Mouse (Mus musculus) E14TG2a.4 (cell line): ENCODE results near the gene Mars.

ENCODE experiments used
- H3K27me3 ChIP-seq: 2 replicates; pipeline ENCODE4 v1.6.1; 2014; ENCODE audit warnings: low read length, control low read depth; ENCODE audit not compliant: insufficient read depth
- H3K36me3 ChIP-seq: 2 replicates; pipeline ENCODE4 v1.6.1; 2014; ENCODE audit warnings: low read length, control low read depth; ENCODE audit not compliant: insufficient read depth
- H3K4me1 ChIP-seq: replicated peaks from 2 replicates; pipeline ENCODE4 v1.6.1; 2014; ENCODE audit warnings: low read depth, low read length, control low read depth
- H3K4me3 ChIP-seq: replicated peaks from 2 replicates; pipeline ENCODE4 v1.5.1; 2014; ENCODE audit warnings: mild to moderate bottlenecking, low read length
- H3K9me3 ChIP-seq: 2 replicates; pipeline ENCODE4 v1.6.1; 2014; ENCODE audit warnings: low read length, control low read depth
- CTCF ChIP-seq: conservative IDR thresholded peaks from 2 replicates; pipeline ENCODE4 v1.5.1; 2014; ENCODE audit warnings: low read length
- NANOG ChIP-seq: IDR thresholded peaks from 2 replicates; pipeline ENCODE4 v1.6.1; 2014; ENCODE audit warnings: borderline replicate concordance, low read length, mixed read lengths
- POU5F1 ChIP-seq: IDR thresholded peaks from 2 replicates; pipeline ENCODE4 v1.6.1; 2014; ENCODE audit warnings: low read length, borderline replicate concordance

Mars gene

GRCm38 (mm10) chr10:127287936-127288293 lies 23.7 kb downstream of the Mars start:
- Histone ChIP-seq H3K4me1 (peaks cover 86% of the 10 kb centered on the region), H3K27me3 (no peaks in the 10 kb centered on the region), H3K36me3 (peaks cover 61% of the 10 kb centered on the region), H3K9me3 (no peaks in the 10 kb centered on the region), H3K4me3 (peak overlapping the region; percentile 86)
- TF ChIP-seq CTCF (no peak), POU5F1 (no peak), NANOG (no peak)

GRCm38 (mm10) chr10:127287271-127287935 lies 24.2 kb downstream of the Mars start:
- H3K4me3 ChIP-seq: peak overlapping the region; percentile 86
- no peak for TF ChIP-seq NANOG
- TF ChIP-seq POU5F1: no peak
- no peak for TF ChIP-seq CTCF
- peaks cover 61% of the 10 kb centered on the region for H3K36me3 ChIP-seq
- H3K4me1 ChIP-seq: peaks cover 87% of the 10 kb centered on the region
- H3K27me3 ChIP-seq: no peaks in the 10 kb centered on the region
- no peaks in the 10 kb centered on the region for H3K9me3 ChIP-seq

GRCm38 (mm10) chr10:127286730-127287129 lies 24.9 kb downstream of the Mars start:
- H3K9me3 ChIP-seq: no peaks in the 10 kb centered on the region
- peaks cover 64% of the 10 kb centered on the region for H3K36me3 ChIP-seq
- no peaks in the 10 kb centered on the region for H3K27me3 ChIP-seq
- H3K4me1 ChIP-seq: peaks cover 87% of the 10 kb centered on the region
- TF ChIP-seq CTCF (no peak), POU5F1 (no peak), NANOG (no peak)
- peak overlapping the region; percentile 86; the same call in 1 of the 2 replicates for H3K4me3 ChIP-seq

- H3K4me1 ChIP-seq: peaks cover 87% of the 10 kb centered on the region
- H3K4me3 ChIP-seq: peak overlapping the region; percentile 86; the same call in 1 of the 2 replicates
- no peak for TF ChIP-seq CTCF
- TF ChIP-seq NANOG: no peak
- no peak for TF ChIP-seq POU5F1
Measured at GRCm38 (mm10) chr10:127286194-127286593, 25.4 kb downstream of the Mars start.

GRCm38 (mm10) chr10:127285644-127286043 lies 25.9 kb downstream of the Mars start:
- Histone ChIP-seq H3K36me3 (peaks cover 71% of the 10 kb centered on the region), H3K4me3 (peak overlapping the region; percentile 35), H3K4me1 (peaks cover 88% of the 10 kb centered on the region), H3K27me3 (no peaks in the 10 kb centered on the region), H3K9me3 (no peaks in the 10 kb centered on the region)
- TF ChIP-seq POU5F1 (no peak), CTCF (no peak), NANOG (no peak)

More at GRCm38 (mm10) chr10:127286194-127286593, 25.4 kb downstream of the Mars start:
- Histone ChIP-seq H3K27me3 (no peaks in the 10 kb centered on the region), H3K36me3 (peaks cover 66% of the 10 kb centered on the region), H3K9me3 (no peaks in the 10 kb centered on the region)

- TF ChIP-seq NANOG (no peak), CTCF (no peak), POU5F1 (no peak)
- peak overlapping the region; percentile 35 for H3K4me3 ChIP-seq
- H3K36me3 ChIP-seq: peaks cover 79% of the 10 kb centered on the region
Measured at GRCm38 (mm10) chr10:127284724-127285500, 26.7 kb downstream of the Mars start.

GRCm38 (mm10) chr10:127284105-127284622 lies 27.4 kb downstream of the Mars start:
- peaks cover 82% of the 10 kb centered on the region for H3K4me1 ChIP-seq
- peaks cover 86% of the 10 kb centered on the region for H3K36me3 ChIP-seq
- no peaks in the 10 kb centered on the region for H3K27me3 ChIP-seq
- TF ChIP-seq POU5F1 (no peak), CTCF (no peak), NANOG (no peak)
- H3K4me3 ChIP-seq: peak overlapping the region; percentile 51
- no peaks in the 10 kb centered on the region for H3K9me3 ChIP-seq

More at GRCm38 (mm10) chr10:127284724-127285500, 26.7 kb downstream of the Mars start:
- Histone ChIP-seq H3K27me3 (no peaks in the 10 kb centered on the region), H3K4me1 (peaks cover 90% of the 10 kb centered on the region), H3K9me3 (no peaks in the 10 kb centered on the region)

GRCm38 (mm10) chr10:127282620-127283215 lies 28.9 kb downstream of the Mars start:
- TF ChIP-seq NANOG (no peak), CTCF (no peak), POU5F1 (no peak)
- peak overlapping the region; percentile 51 for H3K4me3 ChIP-seq
- peaks cover 99% of the 10 kb centered on the region for H3K36me3 ChIP-seq
- H3K9me3 ChIP-seq: no peaks in the 10 kb centered on the region
- peaks cover 83% of the 10 kb centered on the region for H3K4me1 ChIP-seq
- H3K27me3 ChIP-seq: no peaks in the 10 kb centered on the region
